Comparison of ENCODE assay signal across 8 mouse cellular contexts in genomic region chr11:50231411-50231810, GRCm38 (mm10). TPM values are rescaled to one million over a fixed set of nuclear protein-coding genes. Genes with fewer than 3 reads are reported as not detected.
DNase-seq lines count a peak whose midpoint lies in the region; ATAC-seq lines count a peak whose summit lies in the region.

No protein-coding gene starts in this region.

- no peaks in the 10 kb centered on the region for H3K9me3 ChIP-seq in forebrain, embryonic 16.5 days (ENCODE audit: control insufficient read depth, low read length)
- H3K9me3 ChIP-seq in kidney, embryonic 16.5 days (ENCODE audit: low read length): no peaks in the 10 kb centered on the region

- H3K4me1 ChIP-seq in forebrain, embryonic 16.5 days (replicated peaks; ENCODE audit: control insufficient read depth, insufficient read depth, low read length): peaks cover 34% of the 10 kb centered on the region
- H3K4me1 ChIP-seq in kidney, embryonic 16.5 days (ENCODE audit: insufficient read depth, low read length): peaks cover 47% of the 10 kb centered on the region

- peaks cover 24% of the 10 kb centered on the region for H3K36me3 ChIP-seq in forebrain, embryonic 16.5 days (ENCODE audit: control insufficient read depth, insufficient read depth)
- peaks cover 36% of the 10 kb centered on the region for H3K36me3 ChIP-seq in kidney, embryonic 16.5 days (ENCODE audit: insufficient read depth, low read length)

- ATAC-seq in forebrain, embryonic 16.5 days: peak; percentile 17; the same call in 1 of the 2 replicates
- ATAC-seq in kidney, embryonic 16.5 days (ENCODE audit: low FRiP score, low TSS enrichment): no peak

- no peak overlapping the region for H3K4me3 ChIP-seq in forebrain, embryonic 16.5 days (replicated peaks; ENCODE audit: low read length)
- H3K4me3 ChIP-seq in kidney, embryonic 16.5 days (ENCODE audit: low read length): no peak overlapping the region

- H3K27ac ChIP-seq in forebrain, embryonic 16.5 days (ENCODE audit: low read length): no peak overlapping the region
- no peak overlapping the region for H3K27ac ChIP-seq in kidney, embryonic 16.5 days (ENCODE audit: low read length)

- H3K9ac ChIP-seq in forebrain, embryonic 16.5 days (replicated peaks; ENCODE audit: low read depth, low read length): no peak overlapping the region
- no peak overlapping the region for H3K9ac ChIP-seq in kidney, embryonic 16.5 days (replicated peaks; ENCODE audit: low read length)

- H3K4me2 ChIP-seq in forebrain, embryonic 16.5 days (ENCODE audit: low read length): peak overlapping the region; percentile 40
- peak overlapping the region; percentile 56 for H3K4me2 ChIP-seq in kidney, embryonic 16.5 days (replicated peaks; ENCODE audit: low read depth, low read length)

- H3K27me3 ChIP-seq in forebrain, embryonic 16.5 days (replicated peaks; ENCODE audit: control insufficient read depth, insufficient read depth, low read length): no peaks in the 10 kb centered on the region
- no peaks in the 10 kb centered on the region for H3K27me3 ChIP-seq in kidney, embryonic 16.5 days (ENCODE audit: insufficient read depth, low read length)

- 22% methylated on average over 8 of the region's 8 CpGs for WGBS in forebrain, embryonic 16.5 days
- WGBS in kidney, embryonic 16.5 days: 24% methylated on average over 8 of the region's 8 CpGs

- DNase-seq in 3134 (ENCODE audit: extremely low read depth, insufficient read length, low spot score): peak; percentile 65
- peak; percentile 83 for DNase-seq in CD4-positive helper T cell, adult 2 months (ENCODE audit: low read depth, low spot score)
- DNase-seq in cerebellum, adult 8-10 months: peak; percentile 72
- peak; percentile 81 for DNase-seq in lung, postnatal 10 days
- peak; percentile 57 to 78 for DNase-seq in spleen, postnatal 10 days (ENCODE audit: low spot score in 2 of 2)
- DNase-seq in urinary bladder, postnatal 36 days (ENCODE audit: low spot score in 2 of 2): no peak

RNA-seq across cellular contexts. Expression of gene Ltc4s, which starts 7.0 kb away (rescaled TPM):
- polyA plus RNA-seq in forebrain, embryonic 16.5 days (2015; fragmentation: Nextera tagmentation; extraction: Ambion mirVana): 1.6 TPM in 2 replicates
- 2.5 and 2.8 TPM in 2 replicates for polyA plus RNA-seq in kidney, embryonic 16.5 days (2015; fragmentation: Nextera tagmentation; extraction: Ambion mirVana)

RNA-seq across cellular contexts. Expression of gene Mgat4b, which starts 20.7 kb away (rescaled TPM):
- polyA plus RNA-seq in forebrain, embryonic 16.5 days (2015; fragmentation: Nextera tagmentation; extraction: Ambion mirVana): 30.6 and 33.5 TPM in 2 replicates
- 9.8 and 11.9 TPM in 2 replicates for polyA plus RNA-seq in kidney, embryonic 16.5 days (2015; fragmentation: Nextera tagmentation; extraction: Ambion mirVana)

RNA-seq across cellular contexts. Expression of gene Sqstm1, which starts 20.8 kb away (rescaled TPM):
- polyA plus RNA-seq in forebrain, embryonic 16.5 days (2015; fragmentation: Nextera tagmentation; extraction: Ambion mirVana): 305 and 322 TPM in 2 replicates
- polyA plus RNA-seq in kidney, embryonic 16.5 days (2015; fragmentation: Nextera tagmentation; extraction: Ambion mirVana): 298 and 338 TPM in 2 replicates

RNA-seq across cellular contexts. Expression of gene Mrnip, which starts 57.2 kb away (rescaled TPM):
- polyA plus RNA-seq in forebrain, embryonic 16.5 days (2015; fragmentation: Nextera tagmentation; extraction: Ambion mirVana): 28.4 and 33.7 TPM in 2 replicates
- 21.7 and 23.2 TPM in 2 replicates for polyA plus RNA-seq in kidney, embryonic 16.5 days (2015; fragmentation: Nextera tagmentation; extraction: Ambion mirVana)

Comparison
In these comparisons a context has a peak if more than half of its experiments do, and no peak if none do; other contexts are left out.
1. DNase-seq: peak in 3134 (single experiment), CD4-positive helper T cell, adult 2 months (single experiment), cerebellum, adult 8-10 months (single experiment), lung, postnatal 10 days (single experiment) and spleen, postnatal 10 days (2 of 2); none in urinary bladder, postnatal 36 days (0 of 2).